9 mouse cellular contexts compared by ENCODE assay signal in the genomic region with DNA sequence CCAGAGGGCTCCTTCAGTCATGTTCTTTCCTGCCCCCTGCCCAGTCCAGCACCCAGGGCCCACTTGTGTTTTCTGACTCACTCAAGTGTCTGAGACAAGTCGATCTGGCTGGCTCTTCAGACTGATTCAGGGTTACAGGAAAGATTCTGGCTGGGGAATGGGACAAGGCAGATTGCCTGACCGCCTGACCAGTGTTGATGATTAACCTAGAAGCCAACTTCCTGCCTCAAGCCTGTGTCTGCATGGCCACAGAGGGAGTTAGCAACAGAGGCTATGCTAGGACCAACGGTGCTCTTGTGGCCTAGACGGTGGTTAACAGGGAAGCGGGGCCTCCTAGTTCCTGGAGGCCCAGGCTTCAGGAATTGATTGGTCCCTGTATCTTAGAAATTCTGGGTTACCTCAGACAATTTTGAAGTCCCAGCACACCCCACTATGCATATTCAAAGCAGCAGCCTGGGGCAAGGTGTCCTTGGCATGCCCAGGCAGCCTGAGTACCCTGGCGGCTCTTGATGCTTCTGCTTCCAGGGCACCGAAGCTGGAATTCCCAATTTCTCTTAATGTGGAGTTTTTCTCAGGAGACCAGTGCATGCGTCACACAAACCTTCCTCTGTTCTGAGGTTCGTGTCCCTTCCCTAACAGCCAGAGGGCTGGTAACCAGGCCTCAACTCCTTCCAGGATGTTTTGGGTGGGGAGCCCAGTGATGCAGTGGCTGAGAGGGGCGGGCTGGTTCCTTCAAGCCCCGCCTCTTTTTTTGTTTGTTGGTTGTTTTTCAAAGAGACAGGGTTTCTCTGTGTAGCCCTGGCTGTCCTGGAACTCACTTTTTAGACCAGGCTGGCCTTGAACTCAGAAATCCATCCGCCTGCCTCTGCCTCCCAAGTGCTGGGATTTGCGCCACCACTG. TPM values are rescaled to one million over a fixed set of nuclear protein-coding genes. Genes with fewer than 3 reads are reported as not detected.
A peak's percentile ranks its signal among the peaks of the same experiment; 100 is the strongest.
DNase-seq lines count a peak whose midpoint lies in the region; ATAC-seq and TF ChIP-seq lines count a peak whose summit lies in the region.
"Had no signal": no experiment of that assay in that cellular context is flagged by ENCODE, and none has a peak within 500 bp of the region (broad histone marks: within the 10 kb centered on the region; RNA-seq: fewer than 3 reads in every experiment).

No protein-coding gene starts in this region.

- DNase-seq in ZHBTc4 (ENCODE audit: low read depth, low spot score), result peak; percentile 51
- DNase-seq in kidney, postnatal 10 days, result peak; percentile 75
- DNase-seq in spleen, adult 18-20 months, result no peak
- DNase-seq in urinary bladder, adult 2 months (ENCODE audit: low spot score), result no peak
- DNase-seq: heart, adult 18-20 months had no signal

- H3K4me1 ChIP-seq in ES-Bruce4 (ENCODE audit: control insufficient read depth, insufficient read depth, low read length), result peaks cover 5% of the 10 kb centered on the region
- peaks cover 5% of the 10 kb centered on the region for H3K4me1 ChIP-seq in lung, embryonic 16.5 days (replicated peaks; ENCODE audit: control insufficient read depth, insufficient read depth, low read length)
- no peaks in the 10 kb centered on the region; the same call in 1 of the 2 replicates for H3K4me1 ChIP-seq in neural tube, embryonic 15.5 days

- TF ChIP-seq POLR2A in ES-Bruce4 (IDR thresholded peaks at IDR 0.05; ENCODE audit: insufficient read depth, low read length), result no peak

- peaks cover 14% of the 10 kb centered on the region for H3K36me3 ChIP-seq in ES-Bruce4 (ENCODE audit: control insufficient read depth, insufficient read depth, low read length, poor library complexity, severe bottlenecking)
- H3K36me3 ChIP-seq in lung, embryonic 16.5 days (ENCODE audit: control insufficient read depth, insufficient read depth, low read length), result peaks cover 31% of the 10 kb centered on the region
- peaks cover 44% of the 10 kb centered on the region for H3K36me3 ChIP-seq in neural tube, embryonic 15.5 days

- no peak for TF ChIP-seq CTCF in ES-Bruce4 (IDR thresholded peaks at IDR 0.05; ENCODE audit: low read depth, low read length)

- no peak overlapping the region for H3K4me3 ChIP-seq in ES-Bruce4 (ENCODE audit: low read depth, low read length)
- H3K4me3 ChIP-seq in lung, embryonic 16.5 days (ENCODE audit: low read length), result no peak overlapping the region
- no peak overlapping the region for H3K4me3 ChIP-seq in neural tube, embryonic 15.5 days (replicated peaks)

- no peaks in the 10 kb centered on the region for H3K27me3 ChIP-seq in ES-Bruce4 (ENCODE audit: control insufficient read depth, insufficient read depth, low read length, poor library complexity, severe bottlenecking)
- no peaks in the 10 kb centered on the region for H3K27me3 ChIP-seq in lung, embryonic 16.5 days (ENCODE audit: control insufficient read depth, insufficient read depth, low read depth, low read length)
- H3K27me3 ChIP-seq in neural tube, embryonic 15.5 days (replicated peaks), result 0 out of 2 replicates have a peak, but pooled peaks cover 3% of the 10 kb centered on the region

- WGBS in lung, embryonic 16.5 days, result 55% methylated on average over 13 of the region's 13 CpGs
- 60% methylated on average over 13 of the region's 13 CpGs for WGBS in neural tube, embryonic 15.5 days

- no peak overlapping the region for H3K4me2 ChIP-seq in lung, embryonic 16.5 days (ENCODE audit: low read depth, low read length)
- H3K4me2 ChIP-seq in neural tube, embryonic 15.5 days, result no peak overlapping the region

- H3K9ac ChIP-seq in ES-Bruce4 (ENCODE audit: low read depth, poor library complexity, severe bottlenecking), result peak overlapping the region; percentile 9; the same call in 1 of the 2 replicates
- no peak overlapping the region for H3K9ac ChIP-seq in lung, embryonic 16.5 days (ENCODE audit: low read length)
- no peak overlapping the region for H3K9ac ChIP-seq in neural tube, embryonic 15.5 days (replicated peaks)

- H3K27ac ChIP-seq in ES-Bruce4 (ENCODE audit: insufficient read depth, low read length), result peak overlapping the region; percentile 66
- H3K27ac ChIP-seq in lung, embryonic 16.5 days (ENCODE audit: low read length), result peak overlapping the region; percentile 74
- H3K27ac ChIP-seq in neural tube, embryonic 15.5 days (replicated peaks), result no peak overlapping the region

- no peak for TF ChIP-seq EP300 in ES-Bruce4 (IDR thresholded peaks at IDR 0.05; ENCODE audit: insufficient read depth, low read depth, low read length)

- ATAC-seq in lung, embryonic 16.5 days (ENCODE audit: low read depth), result peak; percentile 56
- no peak for ATAC-seq in neural tube, embryonic 15.5 days (ENCODE audit: low FRiP score)
- ATAC-seq: activated CD4-positive, CD25-positive, alpha-beta regulatory T cell, adult 4 months had no signal

- no peaks in the 10 kb centered on the region for H3K9me3 ChIP-seq in ES-Bruce4 (replicated peaks; ENCODE audit: control insufficient read depth, insufficient read depth, low read length, poor library complexity, severe bottlenecking)
- H3K9me3 ChIP-seq in lung, embryonic 16.5 days (ENCODE audit: control insufficient read depth, low read length), result no peaks in the 10 kb centered on the region
- H3K9me3 ChIP-seq in neural tube, embryonic 15.5 days (replicated peaks), result no peaks in the 10 kb centered on the region

RNA-seq across cellular contexts. Expression of a gene that starts 10.0 kb away (rescaled TPM):
- polyA plus RNA-seq in ES-Bruce4 (2011; ENCODE audit: insufficient read depth, insufficient read length, low read depth, missing spikeins), result not detected in 2 replicates
- not detected in 2 replicates for polyA plus RNA-seq in lung, embryonic 16.5 days (2015; fragmentation: Nextera tagmentation; extraction: Ambion mirVana)
- polyA plus RNA-seq in neural tube, embryonic 15.5 days (2015; fragmentation: Nextera tagmentation; extraction: Ambion mirVana), result 0.14 and 0.17 TPM in 2 replicates
- polyA plus RNA-seq in urinary bladder, adult 2 months (2012; rRNA removed), result 0.14 and 0.19 TPM in 2 replicates
- polyA plus RNA-seq: activated CD4-positive, CD25-positive, alpha-beta regulatory T cell, adult 4 months had no signal

RNA-seq across cellular contexts. Expression of a gene that starts 11.0 kb away (rescaled TPM):
- 16.6 and 18.2 TPM in 2 replicates for polyA plus RNA-seq in ES-Bruce4 (2011; ENCODE audit: insufficient read depth, insufficient read length, low read depth, missing spikeins)
- polyA plus RNA-seq in lung, embryonic 16.5 days (2015; fragmentation: Nextera tagmentation; extraction: Ambion mirVana), result 52.6 and 56.7 TPM in 2 replicates
- 52.4 and 52.8 TPM in 2 replicates for polyA plus RNA-seq in neural tube, embryonic 15.5 days (2015; fragmentation: Nextera tagmentation; extraction: Ambion mirVana)
- polyA plus RNA-seq in urinary bladder, adult 2 months (2012; rRNA removed), result 24.5 and 26.0 TPM in 2 replicates

RNA-seq across cellular contexts. Expression of a gene that starts 23.3 kb away (rescaled TPM):
- 598 and 608 TPM in 2 replicates for polyA plus RNA-seq in ES-Bruce4 (2011; ENCODE audit: insufficient read depth, insufficient read length, low read depth, missing spikeins)
- polyA plus RNA-seq in lung, embryonic 16.5 days (2015; fragmentation: Nextera tagmentation; extraction: Ambion mirVana), result 196 and 209 TPM in 2 replicates
- 164 and 193 TPM in 2 replicates for polyA plus RNA-seq in neural tube, embryonic 15.5 days (2015; fragmentation: Nextera tagmentation; extraction: Ambion mirVana)
- 125 and 145 TPM in 2 replicates for polyA plus RNA-seq in urinary bladder, adult 2 months (2012; rRNA removed)

RNA-seq across cellular contexts. Expression of a gene that starts 23.5 kb away (rescaled TPM):
- polyA plus RNA-seq in ES-Bruce4 (2011; ENCODE audit: insufficient read depth, insufficient read length, low read depth, missing spikeins), result 59.8 TPM in 2 replicates
- polyA plus RNA-seq in lung, embryonic 16.5 days (2015; fragmentation: Nextera tagmentation; extraction: Ambion mirVana), result 516 and 576 TPM in 2 replicates
- polyA plus RNA-seq in neural tube, embryonic 15.5 days (2015; fragmentation: Nextera tagmentation; extraction: Ambion mirVana), result 169 and 222 TPM in 2 replicates
- 103 and 117 TPM in 2 replicates for polyA plus RNA-seq in urinary bladder, adult 2 months (2012; rRNA removed)

RNA-seq across cellular contexts. Expression of a gene that starts 57.0 kb away (rescaled TPM):
- polyA plus RNA-seq in ES-Bruce4 (2011; ENCODE audit: insufficient read depth, insufficient read length, low read depth, missing spikeins), result 12.4 and 13.4 TPM in 2 replicates
- polyA plus RNA-seq in lung, embryonic 16.5 days (2015; fragmentation: Nextera tagmentation; extraction: Ambion mirVana), result 6.9 and 7.8 TPM in 2 replicates
- 11.6 and 12.2 TPM in 2 replicates for polyA plus RNA-seq in neural tube, embryonic 15.5 days (2015; fragmentation: Nextera tagmentation; extraction: Ambion mirVana)
- 63.5 and 79.4 TPM in 2 replicates for polyA plus RNA-seq in urinary bladder, adult 2 months (2012; rRNA removed)

Comparison
In these comparisons a context has a peak if more than half of its experiments do, and no peak if none do; other contexts are left out.
1. DNase-seq: peak in ZHBTc4 (single experiment) and kidney, postnatal 10 days (single experiment); none in spleen, adult 18-20 months (0 of 2) and urinary bladder, adult 2 months (single experiment).